Mouse (Mus musculus) lung, adult 2 months (tissue): ENCODE results near the gene Sox1.

ENCODE experiments used
- CTCF ChIP-seq: fragments of 200-500 bp; IDR thresholded peaks from 2 replicates; pipeline ENCODE4 v1.5.1; 2011; ENCODE audit warnings: mild to moderate bottlenecking, low read length, control low read depth; ENCODE audit not compliant: insufficient read depth
- POLR2A ChIP-seq: fragments of 200-500 bp; IDR thresholded peaks from 2 replicates; pipeline ENCODE4 v1.6.1; 2011; ENCODE audit warnings: low read depth, mild to moderate bottlenecking, control low read depth, low read length, borderline replicate concordance; ENCODE audit errors: extremely low read depth

DNA sequence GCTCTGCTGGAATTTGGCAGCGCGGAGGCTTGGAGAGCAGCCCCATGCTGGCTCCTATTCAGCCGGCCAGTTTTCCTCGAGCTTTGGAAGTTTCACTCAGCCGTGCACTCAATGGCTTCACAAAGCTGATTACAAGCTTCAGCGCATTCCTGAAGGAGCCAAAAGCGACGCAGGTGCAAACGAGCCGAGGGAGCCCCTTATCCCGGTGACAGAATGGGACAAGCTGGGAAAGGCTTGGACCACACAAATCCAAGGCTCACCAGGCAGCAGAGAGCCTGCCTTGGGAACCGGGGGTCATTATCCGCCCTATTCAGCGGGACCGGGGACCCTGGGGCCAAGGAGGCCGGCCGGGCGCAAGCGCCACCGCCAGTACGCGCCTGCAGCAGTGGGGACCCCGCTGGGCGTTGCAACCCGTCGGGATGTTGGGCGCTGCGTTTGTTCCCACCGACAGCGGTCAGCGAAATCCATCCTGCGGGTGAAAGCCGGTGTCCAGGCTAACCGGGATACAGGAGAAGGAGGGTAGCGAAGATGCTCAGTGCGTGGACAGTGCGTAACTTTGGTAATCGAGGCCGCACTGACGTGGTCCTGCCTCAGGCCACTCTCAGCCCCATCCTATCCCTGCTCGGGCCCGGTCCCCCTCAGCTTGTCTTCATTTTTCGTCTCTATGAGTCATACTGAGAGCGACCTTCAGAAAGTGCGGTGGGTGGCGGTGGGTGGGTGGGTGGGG, 35.2 kb downstream of the Sox1 start:
- TF ChIP-seq CTCF (no peak), POLR2A (no peak)
